Mouse (Mus musculus) liver, embryonic 16.5 days (tissue): ENCODE data around the gene Ttll7. TPM values are rescaled to one million over a fixed set of nuclear protein-coding genes. Genes with fewer than 3 reads are reported as not detected.

Source experiments
- ATAC-seq: fragments of 200-750 bp; cut with Nextera tagmentation; 2 replicates; pipeline ENCODE4 v1.8.0; 2017; ENCODE audit warnings: low read depth, mild to moderate bottlenecking, moderate number of reproducible peaks, moderate library complexity
- H3K27ac ChIP-seq: fragments of 300-500 bp; sonication (generic); 2 replicates; pipeline ENCODE4 v1.5.1; 2014; ENCODE audit warnings: mild to moderate bottlenecking, low read length
- H3K27me3 ChIP-seq: fragments of 300-500 bp; sonication (generic); 2 replicates; pipeline ENCODE4 v1.6.1; 2014; ENCODE audit warnings: low read depth, low read length, mixed read lengths; ENCODE audit not compliant: control insufficient read depth, insufficient read depth
- H3K36me3 ChIP-seq: fragments of 300-500 bp; sonication (generic); 2 replicates; pipeline ENCODE4 v1.6.1; 2014; ENCODE audit warnings: mild to moderate bottlenecking; ENCODE audit not compliant: control insufficient read depth, insufficient read depth
- H3K4me1 ChIP-seq: fragments of 300-500 bp; sonication (generic); 2 replicates; pipeline ENCODE4 v1.6.1; 2014; ENCODE audit warnings: low read depth, low read length, mixed read lengths; ENCODE audit not compliant: control insufficient read depth
- H3K4me2 ChIP-seq: fragments of 300-500 bp; sonication (generic); 2 replicates; pipeline ENCODE4 v1.6.1; 2014; ENCODE audit warnings: low read depth, low read length, mixed read lengths
- H3K4me3 ChIP-seq: fragments of 300-500 bp; sonication (generic); 2 replicates; pipeline ENCODE4 v1.5.1; 2014; ENCODE audit warnings: low read depth, mild to moderate bottlenecking, low read length
- H3K9ac ChIP-seq: fragments of 300-500 bp; sonication (generic); 2 replicates; pipeline ENCODE4 v1.6.1; 2014; ENCODE audit warnings: low read depth, low read length
- H3K9me3 ChIP-seq: fragments of 300-500 bp; sonication (generic); replicated peaks from 2 replicates; pipeline ENCODE4 v1.6.1; 2016; ENCODE audit warnings: low read length; ENCODE audit not compliant: control insufficient read depth
- WGBS: fragments of 180-500 bp; shearing (Covaris S2); extraction: QIAGEN DNeasy Blood & Tissue Kit; methylation state at CpG from one replicate; pipeline ENCODE4 v1.1.7; 2014; ENCODE audit not compliant: insufficient replicate concordance; 5-methylcytosine and 5-hydroxymethylcytosine counted together
- polyA plus RNA-seq: library from polyadenylated mRNA; unstranded; fragments of >200 nt; fragmentation: Nextera tagmentation; extraction: Ambion mirVana; gene quantifications from 2 replicates; pipeline ENCODE4 v1.2.1, GENCODE M21; 2015

The Ttll7 gene
- 0.48 and 0.54 TPM in 2 replicates for polyA plus RNA-seq

GRCm38 (mm10) chr3:146851966-146852891 is at the start of gene Ttll7:
Gene Ttll7, plus strand, starts transcription at chr3:146852367.
- H3K9me3 ChIP-seq = no peaks in the 10 kb centered on the region
- peak within 1 kb of the TSS; percentile 67 for H3K4me2 ChIP-seq
- peaks cover 6% of the 10 kb centered on the region for H3K27me3 ChIP-seq
- peak within 1 kb of the TSS; percentile 41; the same call in 1 of the 2 replicates for H3K9ac ChIP-seq
- H3K4me3 ChIP-seq = peak within 1 kb of the TSS; percentile 53
- H3K36me3 ChIP-seq = no peaks in the 10 kb centered on the region
- no peaks in the 10 kb centered on the region for H3K4me1 ChIP-seq
- H3K27ac ChIP-seq = no peak within 1 kb of the TSS
- WGBS = 1% methylated on average over 36 of the region's 36 CpGs
- ATAC-seq = peak; percentile 79

DNA sequence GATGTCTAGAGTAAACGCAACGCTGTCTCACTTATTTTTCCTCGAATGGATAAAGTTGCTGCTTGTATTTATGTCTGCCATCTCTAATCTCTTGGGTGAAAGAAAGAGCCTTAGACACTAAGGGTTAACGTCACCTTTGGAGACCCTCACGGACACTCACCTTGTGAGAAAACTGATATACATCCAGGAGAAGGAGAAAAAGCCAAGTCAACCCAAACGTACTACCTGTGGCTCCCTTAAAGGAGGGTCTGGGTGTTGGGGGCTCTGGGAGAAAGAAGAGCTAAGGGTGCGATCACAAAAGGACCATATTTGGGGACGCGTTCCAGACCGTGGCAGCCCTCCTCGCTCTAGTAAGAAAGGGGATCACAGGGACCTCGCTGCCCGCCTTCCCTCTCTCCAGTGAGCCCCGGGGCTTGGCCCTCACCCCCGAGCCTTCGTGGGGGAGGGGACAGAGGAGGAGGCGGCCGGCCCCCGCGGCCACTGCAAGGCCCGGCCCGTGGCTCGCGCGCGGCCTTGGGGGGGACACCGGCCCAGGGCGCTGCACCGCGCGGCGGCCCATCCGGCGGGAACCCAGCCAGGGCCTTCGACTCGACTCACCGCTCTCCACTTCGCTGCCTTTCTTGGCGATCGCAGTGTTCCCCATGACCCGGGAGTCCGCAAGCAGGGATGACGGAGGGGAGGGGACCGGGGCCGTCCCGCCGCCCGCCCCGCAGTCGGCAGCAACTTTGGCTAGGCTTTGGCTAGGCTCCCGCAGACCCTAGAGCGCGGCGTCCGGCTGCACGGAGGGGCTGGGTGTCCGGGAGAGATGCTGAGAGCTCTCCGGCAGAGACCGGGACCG is 39.9 kb upstream of the Ttll7 start:
- H3K27me3 ChIP-seq = no peaks in the 10 kb centered on the region
- peak overlapping the region; percentile 81 for H3K4me3 ChIP-seq
- under 1% methylated on average over 51 of the region's 60 CpGs for WGBS
- peaks cover 4% of the 10 kb centered on the region for H3K4me1 ChIP-seq
- ATAC-seq = peak; percentile 60
- peak overlapping the region; percentile 79 for H3K4me2 ChIP-seq
- no peaks in the 10 kb centered on the region for H3K36me3 ChIP-seq
- peak overlapping the region; percentile 81 for H3K9ac ChIP-seq
- no peaks in the 10 kb centered on the region for H3K9me3 ChIP-seq
- peak overlapping the region; percentile 62 for H3K27ac ChIP-seq

- peak within 1 kb of the TSS; percentile 81 for H3K9ac ChIP-seq
- ATAC-seq = peak; percentile 91
- peak within 1 kb of the TSS; percentile 79 for H3K4me2 ChIP-seq
- peaks cover 4% of the 10 kb centered on the region for H3K4me1 ChIP-seq
- H3K9me3 ChIP-seq = no peaks in the 10 kb centered on the region
- no peaks in the 10 kb centered on the region for H3K36me3 ChIP-seq
- H3K27ac ChIP-seq = peak within 1 kb of the TSS; percentile 77
- peak within 1 kb of the TSS; percentile 81 for H3K4me3 ChIP-seq
- WGBS = 0% methylated on average over 55 of the region's 60 CpGs
- no peaks in the 10 kb centered on the region for H3K27me3 ChIP-seq
Observed at GRCm38 (mm10) chr3:146812901-146813393, 39.2 kb upstream of the Ttll7 start, which contains the start of gene Prkacb. Gene Prkacb, minus strand, starts transcription at chr3:146812990.

GRCm38 (mm10) chr3:146813624-146814023 is 38.5 kb upstream of the Ttll7 start:
- no peaks in the 10 kb centered on the region for H3K27me3 ChIP-seq
- H3K27ac ChIP-seq = no peak overlapping the region; the same call in 1 of the 2 replicates
- 52% methylated on average over 7 of the region's 7 CpGs for WGBS
- peak overlapping the region; percentile 81 for H3K9ac ChIP-seq
- H3K9me3 ChIP-seq = no peaks in the 10 kb centered on the region
- ATAC-seq = no peak
- H3K4me3 ChIP-seq = peak overlapping the region; percentile 81
- no peaks in the 10 kb centered on the region for H3K36me3 ChIP-seq
- peak overlapping the region; percentile 79 for H3K4me2 ChIP-seq
- H3K4me1 ChIP-seq = peaks cover 4% of the 10 kb centered on the region

DNA sequence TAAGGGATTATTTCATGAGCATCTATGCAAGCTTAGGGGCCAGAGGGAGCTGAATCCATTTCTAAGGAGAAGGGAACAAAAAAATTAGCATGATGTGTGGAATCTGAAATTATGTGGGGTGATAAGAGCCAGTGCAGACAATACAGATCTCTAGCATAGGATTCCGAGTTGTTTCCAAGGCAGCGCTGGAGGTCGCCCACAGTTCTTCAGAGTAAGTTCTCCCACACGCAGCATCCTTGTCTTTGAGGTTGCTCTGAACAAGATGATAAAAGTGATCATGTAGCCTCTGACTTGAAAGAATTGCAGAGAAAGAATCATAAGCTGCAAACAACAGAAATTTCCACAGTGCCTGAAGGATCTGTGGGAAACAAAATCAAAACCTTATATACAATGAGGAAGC is 31.4 kb upstream of the Ttll7 start:
- no peaks in the 10 kb centered on the region for H3K27me3 ChIP-seq
- no peak overlapping the region for H3K4me2 ChIP-seq
- H3K27ac ChIP-seq = no peak overlapping the region
- H3K9me3 ChIP-seq = no peaks in the 10 kb centered on the region
- H3K36me3 ChIP-seq = no peaks in the 10 kb centered on the region
- no peak overlapping the region for H3K4me3 ChIP-seq
- 70% methylated on average over 4 of the region's 4 CpGs for WGBS
- no peak for ATAC-seq
- H3K4me1 ChIP-seq = no peaks in the 10 kb centered on the region
- no peak overlapping the region for H3K9ac ChIP-seq

GRCm38 (mm10) chr3:146842766-146843165 is 9.4 kb upstream of the Ttll7 start:
- 44% methylated on average over 3 of the region's 3 CpGs for WGBS
- Histone ChIP-seq H3K36me3 (no peaks in the 10 kb centered on the region), H3K27me3 (no peaks in the 10 kb centered on the region), H3K4me2 (no peak overlapping the region), H3K9me3 (no peaks in the 10 kb centered on the region), H3K27ac (no peak overlapping the region), H3K4me1 (no peaks in the 10 kb centered on the region), H3K9ac (no peak overlapping the region), H3K4me3 (no peak overlapping the region)
- no peak for ATAC-seq

GRCm38 (mm10) chr3:146843470-146843869 is 8.7 kb upstream of the Ttll7 start:
- Histone ChIP-seq H3K4me2 (no peak overlapping the region), H3K27me3 (no peaks in the 10 kb centered on the region), H3K9me3 (no peaks in the 10 kb centered on the region), H3K4me3 (no peak overlapping the region), H3K9ac (no peak overlapping the region), H3K27ac (no peak overlapping the region), H3K36me3 (no peaks in the 10 kb centered on the region), H3K4me1 (no peaks in the 10 kb centered on the region)
- 66% methylated on average over 6 of the region's 6 CpGs for WGBS
- no peak for ATAC-seq

- H3K9ac ChIP-seq = no peak overlapping the region
- H3K4me1 ChIP-seq = no peaks in the 10 kb centered on the region
- 65% methylated on average over 5 of the region's 5 CpGs for WGBS
- no peak overlapping the region for H3K27ac ChIP-seq
- ATAC-seq = no peak
- no peaks in the 10 kb centered on the region for H3K36me3 ChIP-seq
- H3K4me3 ChIP-seq = no peak overlapping the region
- H3K27me3 ChIP-seq = no peaks in the 10 kb centered on the region; the same call in 1 of the 2 replicates
- no peak overlapping the region for H3K4me2 ChIP-seq
- no peaks in the 10 kb centered on the region for H3K9me3 ChIP-seq
Observed at GRCm38 (mm10) chr3:146846237-146846636, 5.9 kb upstream of the Ttll7 start.
